Mouse (Mus musculus) c-Kit-positive CD71-positive TER-119-positive erythroid progenitor cells, embryonic 14.5 days (primary cell): ENCODE results near the gene Slc26a1.
A peak's percentile ranks its signal among the peaks of the same experiment; 100 is the strongest.

Source experiments
- DNase-seq: peaks from one replicate; pipeline ENCODE4 v3.0.0-alpha.2; 2013; ENCODE audit warnings: low spot score

The Slc26a1 gene

DNA sequence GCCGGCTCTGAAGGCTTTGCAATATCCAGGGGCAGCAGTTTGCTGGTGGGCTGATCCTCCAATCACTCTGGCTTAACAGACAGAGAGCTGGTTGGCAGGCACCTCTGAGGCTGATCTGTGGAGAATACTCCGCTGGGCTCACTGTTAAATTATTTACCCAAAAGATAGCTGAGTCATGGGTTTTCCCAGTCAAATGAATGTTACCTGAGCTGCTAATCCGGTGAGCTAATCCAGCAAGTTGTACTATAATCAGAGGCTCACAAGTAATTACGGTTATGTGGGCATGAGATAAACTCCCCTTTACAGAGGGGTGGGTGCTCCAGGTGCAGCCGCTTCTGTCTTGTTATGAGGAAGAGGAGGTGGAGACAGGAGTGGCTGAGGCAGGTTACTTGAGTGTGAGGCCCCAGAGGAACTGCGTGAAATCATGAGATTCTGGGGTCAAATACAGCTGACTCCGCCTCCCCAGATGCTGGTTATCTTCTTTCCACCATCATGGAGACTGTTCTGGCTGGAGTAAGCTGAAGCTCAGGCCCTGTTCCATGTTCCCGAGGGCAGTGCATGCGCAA, at the start of gene Slc26a1:
Gene Slc26a1, minus strand, starts transcription at position 319 of the 566 bp plus-strand sequence.
- DNase-seq = peak; percentile 79

DNA sequence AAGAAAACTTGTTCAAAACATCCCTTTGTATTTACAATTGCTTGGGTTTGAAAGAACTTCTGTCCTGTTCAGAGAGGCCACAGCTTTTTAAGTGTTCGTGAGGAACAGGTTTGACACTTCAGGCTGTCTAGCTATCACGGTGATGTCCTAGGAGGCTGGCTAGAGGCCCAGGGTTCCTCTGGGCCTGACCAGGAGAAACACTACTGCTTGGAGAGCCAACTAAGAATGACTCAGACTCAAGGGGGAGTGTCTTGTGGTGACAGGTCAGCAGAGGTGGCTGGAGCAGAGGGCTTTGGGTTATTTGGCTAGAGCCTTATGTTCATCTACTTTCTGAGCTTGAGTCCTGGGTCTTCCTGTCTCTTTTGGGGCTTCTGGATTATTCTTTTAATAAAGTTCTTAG, 48.6 kb upstream of the Slc26a1 start:
- no peak for DNase-seq

DNA sequence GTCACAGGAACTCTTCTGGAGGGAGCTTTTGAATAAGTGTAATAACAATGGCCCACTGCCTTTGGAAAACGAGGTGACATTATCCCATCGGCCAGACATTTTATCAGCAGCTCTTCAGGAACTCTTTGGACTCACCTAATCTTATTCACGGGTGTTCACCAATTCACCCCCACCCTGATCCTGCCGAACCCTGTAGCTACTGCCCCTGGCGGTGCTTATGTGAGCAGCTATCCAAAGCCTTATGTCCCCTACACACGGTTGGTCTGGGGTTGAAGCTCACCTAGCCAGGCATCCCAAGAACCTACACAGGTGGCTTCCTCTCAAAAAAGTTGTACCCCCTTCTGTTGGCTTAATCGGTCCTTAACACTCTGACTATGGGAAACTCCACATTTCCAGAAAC, 44.4 kb upstream of the Slc26a1 start:
- no peak for DNase-seq

DNA sequence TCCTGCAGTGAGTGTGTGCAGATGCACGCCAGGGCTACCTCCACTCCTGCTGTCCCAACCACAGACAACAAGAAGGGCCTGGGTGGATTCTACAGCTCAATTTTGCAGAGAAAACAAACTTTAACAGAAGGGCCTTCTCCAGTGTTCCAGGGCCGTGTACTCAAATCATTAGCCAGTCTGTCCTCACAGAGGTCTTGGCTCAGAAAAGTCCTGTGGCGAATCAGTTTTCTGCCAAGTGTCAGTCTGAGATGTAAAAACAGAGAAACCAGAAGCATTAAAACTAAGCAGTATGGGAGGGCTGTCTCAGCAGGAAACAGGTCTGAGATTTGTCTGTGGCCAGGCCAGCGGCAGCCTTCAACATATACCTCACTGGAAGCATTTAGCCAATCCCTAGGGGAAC, 42.7 kb upstream of the Slc26a1 start:
- DNase-seq = no peak

DNA sequence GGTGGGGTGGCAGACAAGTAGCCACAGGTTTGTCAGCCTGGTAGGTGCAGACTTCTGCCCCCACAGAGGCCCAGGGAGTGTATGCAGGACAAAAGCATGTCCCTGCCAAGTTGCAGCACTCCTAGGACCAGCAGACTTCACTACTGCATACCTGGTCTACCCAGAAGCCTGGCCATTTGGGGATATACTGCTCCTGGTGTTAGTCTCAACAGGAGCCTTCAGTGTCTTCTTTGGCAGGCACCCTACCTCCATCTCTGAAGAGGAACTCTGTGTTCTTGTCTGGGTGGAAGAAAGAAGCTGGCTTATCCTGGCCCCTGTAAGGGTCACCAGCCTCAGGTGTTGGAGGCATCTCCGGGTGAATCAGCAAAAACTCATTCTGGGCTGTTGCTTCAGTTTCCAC, 40.6 kb upstream of the Slc26a1 start:
- no peak for DNase-seq

DNA sequence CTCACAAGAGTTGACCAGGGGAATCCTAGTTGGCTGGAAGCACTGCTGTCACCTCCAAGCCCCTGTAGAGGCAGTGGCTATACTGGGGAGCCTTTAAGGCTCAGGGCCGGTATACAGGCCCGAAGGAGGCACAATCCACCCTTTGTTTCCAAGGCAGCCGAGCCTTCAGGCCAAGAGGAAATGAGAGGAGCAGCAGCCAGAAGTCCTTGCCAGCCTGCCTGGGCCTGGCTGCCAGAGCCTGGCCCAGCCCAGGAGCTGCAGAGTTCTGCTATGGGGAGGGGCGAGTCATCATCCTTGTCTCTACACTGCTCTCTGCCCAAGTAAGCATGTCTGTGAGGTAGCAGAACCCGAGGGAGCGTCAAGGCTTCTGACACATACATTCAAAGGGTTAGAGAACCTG, 38.8 kb upstream of the Slc26a1 start:
- no peak for DNase-seq

DNA sequence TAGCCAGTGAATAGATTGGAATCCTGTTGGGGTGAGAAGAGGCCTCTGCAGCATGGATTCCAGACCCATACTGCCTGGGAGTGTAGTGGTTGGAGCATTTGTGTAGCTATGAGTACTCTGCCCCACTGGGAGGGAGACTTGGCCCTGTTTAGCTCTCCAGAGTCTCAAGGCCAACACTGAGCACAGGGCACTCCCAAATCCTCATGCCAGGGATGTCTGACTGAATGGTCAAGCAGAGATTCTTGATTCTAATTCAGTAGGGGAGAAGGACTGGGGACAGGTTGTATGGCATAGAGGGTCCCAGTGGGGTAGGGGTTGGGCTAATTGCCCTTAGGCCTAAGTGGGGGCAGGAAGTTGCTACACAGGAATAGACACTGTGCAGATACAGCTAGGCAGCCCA, 38.3 kb upstream of the Slc26a1 start:
- DNase-seq = no peak

DNA sequence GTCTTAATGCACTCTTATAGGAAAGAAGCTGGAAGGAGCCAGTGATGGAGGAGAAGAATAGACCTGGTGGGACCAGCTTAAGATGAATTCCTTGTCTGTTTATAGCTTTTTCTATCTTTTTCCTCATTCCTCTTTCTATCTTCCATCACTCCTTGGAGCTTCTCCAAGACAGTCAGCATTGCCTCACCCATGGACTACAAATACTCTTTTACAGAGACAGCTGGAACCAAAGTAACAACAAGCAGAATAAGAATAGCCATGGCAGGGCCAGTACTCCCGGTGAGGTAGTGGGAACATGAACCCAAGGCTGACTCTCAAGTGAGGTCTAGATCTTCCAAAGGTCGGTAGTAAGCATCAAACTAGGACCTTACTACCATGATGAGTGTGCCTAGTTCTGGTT, 37.7 kb upstream of the Slc26a1 start:
- DNase-seq = no peak

DNA sequence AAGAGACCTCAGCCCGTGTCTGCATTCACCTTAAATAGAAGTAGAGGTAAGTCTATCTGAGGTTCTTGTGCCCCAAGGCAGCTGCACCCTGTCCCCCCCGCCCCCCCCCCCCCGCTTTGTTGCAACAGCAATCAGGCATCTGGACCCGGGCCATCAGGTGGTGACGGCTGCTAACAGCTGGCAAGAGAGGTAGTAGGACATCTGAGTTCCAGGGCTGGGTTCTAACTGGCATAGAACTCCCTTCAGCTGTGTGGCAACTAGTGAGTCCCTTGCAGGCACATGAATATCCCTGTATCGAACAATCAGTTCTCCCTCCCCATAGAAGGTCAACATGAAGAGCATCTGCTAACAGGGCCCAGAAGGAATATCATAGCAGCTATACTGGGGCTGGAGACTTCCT, 36.6 kb upstream of the Slc26a1 start:
- DNase-seq = no peak

DNA sequence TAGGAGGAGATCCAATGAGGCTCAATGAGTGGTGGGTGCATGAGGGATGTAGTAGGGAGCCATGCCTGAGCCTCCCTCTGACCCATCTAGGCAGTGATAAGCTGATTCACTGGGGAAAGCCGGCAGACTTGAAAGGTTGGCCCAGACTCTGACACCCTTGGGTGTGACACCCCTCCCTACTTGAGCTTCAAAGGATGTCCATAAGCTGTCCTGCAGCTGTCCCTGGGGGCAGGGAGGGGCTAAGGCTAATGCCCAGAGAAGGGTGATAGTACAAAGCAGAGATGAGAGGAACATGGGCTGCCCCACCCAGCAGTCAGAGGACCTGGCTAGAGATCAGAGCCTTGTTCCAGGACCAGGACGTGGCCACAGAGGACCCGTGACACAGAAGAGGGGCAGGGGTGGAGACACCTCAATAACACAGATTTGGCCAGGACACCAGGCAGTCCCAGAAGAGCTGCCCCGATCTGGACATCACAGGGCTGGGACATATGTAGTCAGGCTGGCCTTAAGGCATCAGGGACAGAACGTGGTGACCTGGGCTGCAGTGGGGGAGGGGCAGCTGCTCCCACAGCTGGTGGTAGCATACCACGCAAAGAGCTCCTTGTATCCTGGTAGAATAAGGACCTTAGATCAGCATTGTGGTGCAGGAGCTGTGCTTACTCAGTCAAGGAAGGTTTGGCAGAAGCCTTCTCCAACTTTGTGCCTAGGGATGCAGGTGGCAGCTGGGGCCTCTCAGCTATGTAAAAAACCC, 33.8 kb upstream of the Slc26a1 start:
- no peak for DNase-seq

DNA sequence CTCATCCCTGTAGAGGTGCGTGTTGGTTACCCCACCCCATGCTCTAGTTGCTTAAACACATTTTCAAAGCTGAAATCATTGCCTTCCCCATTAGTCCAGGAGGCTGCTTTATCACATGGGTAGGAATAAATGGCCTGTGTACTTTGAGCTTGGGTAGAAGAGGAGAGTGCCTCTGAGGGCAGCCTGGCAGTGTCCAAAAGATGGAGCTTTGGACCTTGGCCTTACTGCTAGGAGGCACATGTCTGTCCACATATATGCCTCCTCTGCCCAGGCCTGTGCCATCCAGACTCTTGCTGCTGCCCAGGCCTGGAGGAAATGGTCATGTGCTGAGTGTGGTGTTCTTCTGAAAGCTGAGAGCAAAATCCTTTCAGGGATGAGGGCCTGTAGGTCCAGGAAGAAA, 33.0 kb upstream of the Slc26a1 start:
- no peak for DNase-seq

DNA sequence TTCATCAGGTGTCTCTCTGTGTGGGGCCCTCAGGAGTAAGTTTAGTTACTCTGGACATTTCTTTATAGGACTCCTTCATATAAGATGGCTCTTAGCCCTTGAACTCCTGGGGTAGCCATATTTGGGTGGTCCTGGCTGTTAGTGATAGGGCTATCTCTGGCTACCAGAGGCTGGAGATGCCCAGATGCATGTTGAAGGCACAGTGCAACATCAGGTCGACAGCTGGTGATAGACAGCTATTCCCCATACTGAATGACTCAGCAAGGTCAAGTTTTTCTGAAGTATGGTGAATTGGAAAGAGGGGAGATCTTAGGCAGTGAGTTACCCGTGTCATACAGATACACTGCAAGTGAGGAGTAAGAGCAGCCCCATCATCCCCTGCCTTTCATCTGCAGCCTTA, 32.4 kb upstream of the Slc26a1 start:
- DNase-seq = no peak

DNA sequence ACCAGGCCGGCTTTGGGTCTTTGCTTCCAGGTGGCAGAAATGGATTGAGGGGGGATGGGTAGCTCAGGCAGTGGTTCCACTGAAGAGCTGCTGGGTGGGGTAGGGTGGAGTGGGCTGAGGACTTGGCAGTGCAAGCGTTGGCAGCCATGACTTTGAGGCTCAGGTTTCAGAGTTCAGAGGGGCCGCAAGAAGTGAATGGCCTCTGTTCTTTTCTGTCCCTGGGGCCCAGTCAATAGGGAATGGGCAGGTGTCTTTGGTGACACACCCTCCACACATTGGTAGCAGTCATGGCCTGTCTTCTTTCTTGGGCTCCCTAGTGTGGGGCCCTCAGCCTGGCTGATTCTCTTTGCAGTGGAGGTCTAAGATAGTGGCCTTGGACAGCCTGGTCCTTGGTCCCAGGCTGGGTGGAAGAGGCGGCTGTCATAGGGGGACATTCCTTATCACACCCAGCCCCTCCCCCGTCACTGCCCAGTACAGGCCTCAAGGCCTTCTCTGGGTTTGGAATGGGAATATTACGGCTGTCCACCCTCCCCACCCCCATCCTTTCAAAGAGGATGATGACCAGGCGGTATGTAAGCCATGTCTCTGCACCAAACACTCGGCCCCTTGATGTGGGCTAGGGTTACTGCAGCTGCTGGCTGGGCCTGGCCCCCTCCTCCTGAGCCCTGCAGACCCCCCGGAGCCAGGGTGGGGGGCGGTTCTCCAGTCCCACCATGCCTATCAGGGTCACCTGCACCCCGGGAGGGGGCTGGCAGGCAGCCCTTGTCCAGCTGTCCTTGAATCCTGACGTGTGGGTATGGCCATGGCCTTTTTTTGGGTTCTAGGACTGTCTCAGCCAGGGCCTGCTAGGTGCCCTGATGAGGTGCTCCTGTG, 28.6 kb upstream of the Slc26a1 start:
- DNase-seq = no peak

DNA sequence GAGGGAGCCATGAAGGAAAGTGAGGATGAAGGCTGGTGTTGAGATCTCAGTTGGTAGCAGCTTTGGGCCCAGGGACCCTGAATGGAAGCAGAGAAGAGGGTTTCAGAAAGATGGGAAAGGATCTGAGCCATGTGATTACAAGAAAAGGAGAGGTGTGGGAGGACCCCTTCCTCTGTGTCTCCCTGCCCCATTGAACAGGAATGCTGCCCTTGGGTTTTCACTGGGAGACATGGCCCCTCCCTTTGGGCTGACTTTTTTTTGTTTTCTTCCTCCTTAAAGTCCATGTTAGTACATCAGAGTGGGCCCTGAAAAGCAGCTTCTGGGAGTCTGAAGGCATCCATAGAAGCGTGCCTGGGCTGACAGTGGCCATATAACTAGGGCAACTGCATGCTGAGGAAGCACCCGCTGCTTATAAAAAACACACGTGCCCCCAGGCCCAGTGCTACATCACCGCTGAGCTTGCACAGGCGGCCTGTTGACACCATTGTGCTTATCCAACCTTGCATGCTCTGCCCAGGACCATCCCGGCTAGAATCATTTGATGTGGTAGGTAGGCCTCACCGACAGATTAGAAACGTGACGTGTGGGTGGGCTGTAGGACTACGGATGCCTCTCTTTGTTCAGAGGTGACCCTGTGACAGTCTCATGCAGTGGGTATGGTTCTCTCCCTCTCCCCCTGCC, 26.1 kb upstream of the Slc26a1 start:
- DNase-seq = no peak

DNA sequence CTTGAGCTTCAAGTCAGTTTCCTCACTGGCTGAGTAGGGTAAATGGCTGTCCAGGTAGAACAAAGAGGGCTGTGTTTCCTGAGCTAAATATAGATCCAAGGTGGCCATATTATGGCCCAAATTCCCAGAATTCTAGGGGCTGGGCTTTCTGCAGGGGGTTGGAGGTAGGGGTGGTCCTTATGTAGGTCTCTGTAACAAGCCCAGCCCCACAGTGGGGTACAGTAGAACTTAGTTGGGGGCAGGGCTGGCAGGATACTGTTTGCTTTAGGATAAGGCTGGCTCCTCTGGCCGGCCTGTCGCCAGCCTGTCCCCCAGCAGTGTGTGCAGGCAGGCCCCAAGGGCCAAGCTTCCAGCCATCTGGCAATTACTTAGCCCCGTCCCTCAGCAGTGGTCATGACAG, 25.0 kb upstream of the Slc26a1 start:
- DNase-seq = no peak

DNA sequence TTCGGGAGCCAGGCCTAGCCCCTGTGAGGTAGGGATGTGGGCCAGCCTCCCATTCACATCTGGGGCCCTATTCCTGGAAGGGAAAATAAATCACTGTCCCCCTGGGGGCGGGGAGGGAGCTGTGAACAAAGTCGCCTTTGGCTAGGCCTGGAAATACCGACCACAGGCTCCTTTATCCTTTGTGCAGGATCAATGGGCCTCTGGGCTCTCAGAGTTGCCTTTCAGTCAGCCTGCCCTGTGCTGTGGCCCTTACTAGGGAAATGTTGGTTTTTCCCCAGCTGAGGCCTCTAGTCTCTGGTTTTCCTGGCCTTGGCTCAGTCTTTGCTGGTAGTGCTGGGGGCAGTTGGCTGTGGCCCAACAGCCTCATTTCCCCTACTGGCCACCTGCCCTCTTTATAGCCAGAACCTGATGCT, 22.0 kb upstream of the Slc26a1 start:
- no peak for DNase-seq

DNA sequence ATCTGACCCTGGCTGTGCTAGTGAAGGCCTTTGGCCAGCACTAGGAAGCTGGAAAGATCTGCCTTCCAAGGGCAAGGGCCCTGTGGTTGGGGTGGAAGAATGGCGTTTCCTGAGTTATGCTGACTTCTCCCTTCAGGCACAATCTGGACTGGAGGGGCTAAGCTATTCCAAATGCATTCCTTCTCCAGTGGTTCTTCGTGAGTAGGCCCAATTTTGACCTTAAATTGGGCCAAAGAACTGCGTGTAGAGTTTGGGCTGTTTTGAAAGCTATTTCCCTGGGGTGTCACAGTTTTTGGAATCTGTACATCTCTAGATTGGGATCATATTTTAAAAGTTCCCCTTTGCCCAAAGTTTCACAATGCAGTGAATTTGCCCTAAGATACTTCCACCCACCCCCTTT, 21.2 kb upstream of the Slc26a1 start:
- DNase-seq = no peak

DNA sequence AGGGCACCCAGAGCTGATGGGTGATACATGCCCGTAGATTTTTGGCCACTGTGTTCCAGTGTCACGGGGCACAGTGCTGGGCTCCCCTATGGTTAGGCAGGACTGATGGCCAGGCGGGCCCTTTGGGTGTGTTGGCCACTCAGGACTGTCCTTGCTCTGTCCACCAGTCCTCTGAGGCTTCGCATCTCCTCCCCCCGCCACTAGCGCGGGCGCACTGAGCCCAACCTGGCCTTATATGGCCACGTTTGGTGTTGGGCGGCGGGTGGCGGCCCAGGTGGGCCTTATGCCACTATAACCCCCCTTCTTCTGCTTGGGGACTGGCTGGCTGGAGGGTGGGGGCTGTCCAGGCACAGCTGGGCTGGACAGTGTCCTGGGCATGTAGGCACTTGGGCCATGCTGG, 20.5 kb upstream of the Slc26a1 start:
- DNase-seq = no peak

DNA sequence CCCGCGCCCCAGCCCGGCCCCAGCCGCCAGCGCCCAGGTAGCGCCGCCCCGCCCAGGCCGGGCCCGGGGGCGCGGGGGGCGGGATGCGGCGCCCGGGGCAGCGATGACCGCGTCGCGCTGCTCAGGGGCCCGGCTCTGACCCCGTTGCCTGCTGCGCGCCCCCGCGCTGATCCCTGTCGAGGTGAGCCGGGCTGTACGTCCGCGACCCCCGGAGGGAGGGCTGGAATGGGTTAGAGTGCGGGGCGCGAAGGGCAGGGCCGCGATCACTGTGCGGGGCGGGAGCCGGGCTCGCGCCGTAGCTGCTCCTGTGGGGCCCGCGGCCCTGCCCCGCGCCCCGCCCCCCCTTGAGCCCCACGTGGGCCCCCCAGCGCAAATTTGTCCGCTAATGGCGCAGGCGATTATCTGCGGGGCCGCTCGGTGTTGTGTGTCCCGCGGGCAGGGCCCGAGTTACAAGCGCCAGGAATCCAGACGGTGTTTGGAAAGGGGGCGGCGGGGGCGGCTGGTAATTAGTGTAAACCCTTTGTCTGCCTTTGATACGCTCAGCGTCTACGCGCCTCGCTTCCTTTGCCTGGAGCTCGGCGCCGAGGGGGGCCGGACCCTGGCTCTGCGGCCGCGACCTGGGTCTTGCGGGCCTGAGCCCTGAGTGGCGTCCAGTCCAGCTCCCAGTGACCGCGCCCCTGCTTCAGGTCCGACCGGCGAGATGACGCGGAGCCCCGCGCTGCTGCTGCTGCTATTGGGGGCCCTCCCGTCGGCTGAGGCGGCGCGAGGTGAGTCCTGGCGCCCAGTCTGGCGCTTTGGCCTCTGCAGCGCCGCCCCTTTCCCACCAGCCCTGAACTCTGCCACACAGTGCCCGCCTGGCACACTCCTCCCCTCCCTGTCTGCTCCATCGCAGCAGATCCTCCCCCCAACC, 19.2 kb upstream of the Slc26a1 start:
- DNase-seq = no peak

DNA sequence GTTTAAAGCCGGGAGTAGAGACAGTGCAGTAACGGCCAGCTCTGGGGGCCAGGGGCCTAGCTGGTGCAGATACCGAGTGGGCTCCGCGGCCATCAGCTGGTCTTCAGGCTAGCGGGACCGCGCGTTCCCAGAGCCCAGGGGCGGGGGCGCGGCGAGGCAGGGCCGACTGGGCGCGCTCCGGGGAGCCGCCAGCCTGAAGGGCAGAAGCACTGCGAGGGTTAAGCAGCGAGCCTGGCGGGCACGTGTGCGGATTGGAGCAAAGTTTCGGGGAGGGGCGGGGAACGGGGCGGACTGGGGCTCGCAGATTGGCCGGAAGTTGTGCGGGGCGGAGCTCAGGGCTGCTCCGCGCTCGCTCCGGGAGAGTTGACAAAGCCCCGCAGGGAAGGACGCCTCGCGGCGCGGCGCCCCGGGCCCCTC, 18.5 kb upstream of the Slc26a1 start:
- peak; percentile 90 for DNase-seq

DNA sequence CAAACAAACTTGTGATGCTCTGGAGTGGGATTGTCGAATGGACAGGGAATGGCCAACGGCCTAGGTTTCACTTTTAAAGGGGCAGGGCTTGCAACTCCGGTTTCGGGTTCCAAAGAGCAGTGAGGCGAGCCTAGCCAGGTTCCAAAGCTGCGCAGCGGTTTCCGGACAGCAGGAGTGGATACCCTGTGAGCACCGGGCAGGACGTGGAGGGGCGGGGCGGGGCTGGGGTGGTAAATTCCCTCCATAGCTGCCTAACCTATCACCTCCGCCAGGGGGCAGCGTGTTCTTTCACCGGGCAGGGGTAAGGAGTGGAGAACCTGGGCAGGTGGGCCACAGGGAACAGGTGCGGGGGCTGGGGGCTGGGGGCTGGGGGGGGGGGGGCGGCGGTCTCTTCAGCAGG, 16.9 kb upstream of the Slc26a1 start, which contains the start of gene Fgfrl1:
Gene Fgfrl1, plus strand, starts transcription at position 112 of the 400 bp plus-strand sequence.
- peak; percentile 72 for DNase-seq
